Mouse (Mus musculus) limb, embryonic 14.5 days (tissue): ENCODE data around the gene Pnmal1. TPM values are rescaled to one million over a fixed set of nuclear protein-coding genes. Genes with fewer than 3 reads are reported as not detected.

ENCODE experiments used
- ATAC-seq: fragments of 200-750 bp; cut with Nextera tagmentation; 2 replicates; pipeline ENCODE4 v1.8.0; 2017; ENCODE audit warnings: low read depth, moderate number of reproducible peaks, moderate TSS enrichment; ENCODE audit not compliant: low FRiP score
- DNase-seq: peaks from one replicate; pipeline ENCODE4 v3.0.0-alpha.2; 2015; ENCODE audit warnings: low spot score
- H3K27ac ChIP-seq: fragments of 300-500 bp; sonication (generic); replicated peaks from 2 replicates; pipeline ENCODE4 v1.5.1; 2014; ENCODE audit warnings: low read depth, mild to moderate bottlenecking, low read length, moderate library complexity, mixed read lengths
- H3K27me3 ChIP-seq: fragments of 300-500 bp; sonication (generic); 2 replicates; pipeline ENCODE4 v1.6.1; 2014; ENCODE audit warnings: low read length, mixed read lengths; ENCODE audit not compliant: control insufficient read depth, insufficient read depth
- H3K36me3 ChIP-seq: fragments of 300-500 bp; sonication (generic); 2 replicates; pipeline ENCODE4 v1.6.1; 2014; ENCODE audit warnings: mild to moderate bottlenecking, low read length, moderate library complexity, mixed read lengths; ENCODE audit not compliant: control insufficient read depth, insufficient read depth
- H3K4me1 ChIP-seq: fragments of 300-500 bp; sonication (generic); 2 replicates; pipeline ENCODE4 v1.6.1; 2014; ENCODE audit warnings: antibody characterized with exemption, low read length, mixed read lengths; ENCODE audit not compliant: control insufficient read depth, insufficient read depth
- H3K4me2 ChIP-seq: fragments of 300-500 bp; sonication (generic); replicated peaks from 2 replicates; pipeline ENCODE4 v1.6.1; 2014; ENCODE audit warnings: low read depth, mild to moderate bottlenecking, low read length, moderate library complexity; ENCODE audit not compliant: severe bottlenecking
- H3K4me3 ChIP-seq: fragments of 300-500 bp; sonication (generic); replicated peaks from 2 replicates; pipeline ENCODE4 v1.5.1; 2014; ENCODE audit warnings: low read length
- H3K9ac ChIP-seq: fragments of 300-500 bp; sonication (generic); 2 replicates; pipeline ENCODE4 v1.6.1; 2014; ENCODE audit warnings: mild to moderate bottlenecking, low read depth, low read length, moderate library complexity; ENCODE audit not compliant: severe bottlenecking
- H3K9me3 ChIP-seq: fragments of 300-500 bp; sonication (generic); 2 replicates; pipeline ENCODE4 v1.6.1; 2016; ENCODE audit warnings: low read length; ENCODE audit not compliant: control insufficient read depth
- POLR2A ChIP-seq: fragments of 200-500 bp; IDR thresholded peaks from 2 replicates; pipeline ENCODE4 v1.8.0; 2012; ENCODE audit warnings: inconsistent platforms, mild to moderate bottlenecking, moderate library complexity, borderline replicate concordance; ENCODE audit not compliant: insufficient read depth, insufficient read length; ENCODE audit errors: extremely low read depth
- WGBS: fragments of 180-500 bp; shearing (Covaris S2); extraction: QIAGEN DNeasy Blood & Tissue Kit; methylation state at CpG from one replicate; pipeline ENCODE4 v1.1.7; 2014; 5-methylcytosine and 5-hydroxymethylcytosine counted together
- polyA plus RNA-seq, 2 experiments: library from polyadenylated mRNA; depleted of rRNA in 1 of 2; stranded (reverse) in 1 of 2; unstranded in 1 of 2; fragments of >200 nt; fragmentation: Nextera tagmentation in 1 of 2; extraction: Ambion mirVana in 1 of 2; gene quantifications; 2 replicates each; pipeline versions ENCODE4 v1.2.1 to v1.2.3; 2012 to 2014

Pnmal1 gene
- 0.33 and 0.49 TPM in 2 replicates for polyA plus RNA-seq (2012; rRNA removed)
- polyA plus RNA-seq (2014; fragmentation: Nextera tagmentation; extraction: Ambion mirVana) = 0.43 and 0.58 TPM in 2 replicates

GRCm38 (mm10) chr7:16959539-16960187, at the start of gene Pnmal1:
Pnmal1 (plus strand) TSS chr7:16959679.
- ATAC-seq (peak; percentile 71), DNase-seq (no peak)
- H3K4me1 ChIP-seq = no peaks in the 10 kb centered on the region
- H3K36me3 ChIP-seq = no peaks in the 10 kb centered on the region
- H3K4me2 ChIP-seq = peak within 1 kb of the TSS; percentile 24; the same call in 1 of the 2 replicates
- H3K9me3 ChIP-seq = no peaks in the 10 kb centered on the region
- H3K27ac ChIP-seq = no peak within 1 kb of the TSS
- no peak for TF ChIP-seq POLR2A
- no peak within 1 kb of the TSS for H3K4me3 ChIP-seq
- H3K27me3 ChIP-seq = no peaks in the 10 kb centered on the region
- no peak within 1 kb of the TSS for H3K9ac ChIP-seq
- WGBS = 23% methylated on average over 17 of the region's 17 CpGs

GRCm38 (mm10) chr7:16909909-16910308, 49.6 kb upstream of the Pnmal1 start:
- Histone ChIP-seq H3K4me2 (no peak overlapping the region), H3K9ac (no peak overlapping the region), H3K27ac (no peak overlapping the region), H3K27me3 (no peaks in the 10 kb centered on the region), H3K36me3 (peaks cover 11% of the 10 kb centered on the region), H3K4me3 (no peak overlapping the region), H3K9me3 (no peaks in the 10 kb centered on the region), H3K4me1 (peaks cover 17% of the 10 kb centered on the region)
- DNase-seq = no peak
- ATAC-seq = no peak
- 50% methylated on average over 10 of the region's 10 CpGs for WGBS
- no peak for TF ChIP-seq POLR2A

DNA sequence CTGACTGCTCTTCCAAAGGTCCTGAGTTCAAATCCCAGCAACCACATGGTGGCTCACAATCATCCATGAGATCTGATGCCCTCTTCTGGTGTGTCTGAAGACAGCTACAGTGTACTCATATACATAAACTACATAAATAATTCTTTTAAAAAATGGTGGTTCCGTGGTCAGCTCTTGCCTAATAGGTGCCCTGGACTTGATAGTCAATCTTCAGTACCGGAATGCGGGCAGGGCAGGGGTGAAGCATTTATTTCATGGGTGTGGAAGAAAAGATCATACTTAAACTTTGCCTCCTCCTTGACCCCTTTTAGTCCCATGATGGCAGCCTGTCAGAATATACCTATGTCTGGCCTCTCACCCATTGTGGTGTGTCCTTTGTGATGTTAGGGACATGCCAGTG, 47.6 kb upstream of the Pnmal1 start:
- Histone ChIP-seq H3K4me1 (peaks cover 5% of the 10 kb centered on the region; the same call in 1 of the 2 replicates), H3K9ac (no peak overlapping the region), H3K27ac (no peak overlapping the region), H3K4me2 (no peak overlapping the region), H3K4me3 (no peak overlapping the region), H3K36me3 (peaks cover 31% of the 10 kb centered on the region), H3K27me3 (no peaks in the 10 kb centered on the region), H3K9me3 (no peaks in the 10 kb centered on the region)
- ATAC-seq (no peak), DNase-seq (no peak)
- WGBS = 89% methylated on average over 3 of the region's 3 CpGs
- TF ChIP-seq POLR2A = no peak

DNA sequence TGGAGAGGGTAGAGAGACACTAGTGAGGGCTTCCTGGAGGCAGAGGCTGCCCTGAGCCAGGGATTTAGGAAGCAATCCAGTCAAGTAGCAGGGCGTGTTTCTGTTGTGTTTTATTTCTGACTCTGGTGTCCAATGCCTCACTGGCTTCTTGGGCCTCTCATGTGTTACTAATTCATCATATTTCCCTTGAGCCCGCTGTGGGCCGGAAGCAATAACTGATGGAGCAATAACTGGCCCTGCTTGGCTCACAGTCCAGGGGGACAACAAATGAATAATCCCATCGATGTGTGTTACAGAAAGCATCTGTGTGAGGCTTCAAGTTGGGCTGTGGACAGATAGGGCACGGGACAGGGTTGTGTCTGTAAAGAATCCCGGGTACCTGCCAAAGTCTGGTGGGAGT, 47.1 kb upstream of the Pnmal1 start:
- no peak for ATAC-seq
- Histone ChIP-seq H3K27ac (no peak overlapping the region), H3K36me3 (peaks cover 35% of the 10 kb centered on the region)

DNA sequence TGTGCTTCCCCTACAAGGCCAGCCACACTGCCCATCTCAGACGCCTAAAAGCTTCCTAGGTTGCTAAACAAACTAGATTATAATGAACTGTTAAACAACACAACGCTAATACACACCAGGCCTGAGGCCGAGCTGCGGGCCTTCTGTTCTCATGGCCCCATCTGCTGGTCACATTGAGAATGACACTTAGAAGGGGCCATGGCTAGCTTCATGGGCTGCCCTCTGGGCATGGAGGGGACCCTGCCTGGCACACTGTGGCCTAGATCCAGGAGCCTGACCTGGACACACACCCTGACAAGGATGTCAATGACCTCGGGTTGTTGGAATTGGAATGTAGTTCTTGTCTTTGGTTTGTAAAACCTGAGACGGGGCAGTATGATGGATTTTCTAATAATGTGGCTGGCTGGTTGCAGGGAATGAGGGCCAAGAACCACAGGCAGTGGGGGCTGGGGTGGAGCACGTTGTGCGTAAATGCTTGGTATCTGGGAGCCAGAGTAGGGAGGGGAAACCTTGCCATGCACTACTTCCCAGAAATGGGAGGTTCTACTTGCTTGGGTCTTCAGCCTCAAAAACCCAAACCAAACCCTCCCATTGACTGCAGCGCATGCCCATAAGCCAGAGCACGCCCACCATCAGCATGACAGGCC, 45.5 kb upstream of the Pnmal1 start:
- Histone ChIP-seq H3K36me3 (peaks cover 51% of the 10 kb centered on the region), H3K4me1 (peaks cover 5% of the 10 kb centered on the region; the same call in 1 of the 2 replicates), H3K4me3 (no peak overlapping the region), H3K27me3 (no peaks in the 10 kb centered on the region), H3K27ac (no peak overlapping the region), H3K9ac (no peak overlapping the region), H3K4me2 (no peak overlapping the region), H3K9me3 (no peaks in the 10 kb centered on the region)
- WGBS = 36% methylated on average over 10 of the region's 10 CpGs
- DNase-seq (peak; percentile 71), ATAC-seq (peak; percentile 60)
- TF ChIP-seq POLR2A = no peak

More for the DNA sequence above, 47.1 kb upstream of the Pnmal1 start:
- peaks cover 5% of the 10 kb centered on the region; the same call in 1 of the 2 replicates for H3K4me1 ChIP-seq
- TF ChIP-seq POLR2A = no peak
- H3K9me3 ChIP-seq = no peaks in the 10 kb centered on the region
- H3K9ac ChIP-seq = 0 out of 2 replicates have a peak overlapping the region, but pooled peaks have one; percentile 21
- H3K4me3 ChIP-seq = no peak overlapping the region
- no peak overlapping the region for H3K4me2 ChIP-seq
- DNase-seq = no peak
- WGBS = 54% methylated on average over 6 of the region's 6 CpGs
- H3K27me3 ChIP-seq = no peaks in the 10 kb centered on the region
